Mouse (Mus musculus) forebrain, embryonic 12.5 days (tissue): ENCODE data around the gene Mid1. TPM values are rescaled to one million over a fixed set of nuclear protein-coding genes. Genes with fewer than 3 reads are reported as not detected.
"Not testable (repeated sequence)": the region's sequence is repeated elsewhere in the genome, so short reads cannot be mapped to it uniquely, and the experiment has no call there.

ENCODE experiments used
- ATAC-seq: fragments of 200-750 bp; cut with Nextera tagmentation; 2 replicates; pipeline ENCODE4 v1.8.0; 2017; ENCODE audit warnings: moderate TSS enrichment; ENCODE audit not compliant: low FRiP score
- H3K27ac ChIP-seq: fragments of 300-500 bp; sonication (generic); 2 replicates; pipeline ENCODE4 v1.5.1; 2016; ENCODE audit warnings: mild to moderate bottlenecking
- H3K27me3 ChIP-seq: fragments of 300-500 bp; sonication (generic); 2 replicates; pipeline ENCODE4 v1.6.1; 2016; ENCODE audit warnings: mild to moderate bottlenecking
- H3K36me3 ChIP-seq: fragments of 300-500 bp; sonication (generic); replicated peaks from 2 replicates; pipeline ENCODE4 v1.6.1; 2016; ENCODE audit warnings: mild to moderate bottlenecking
- H3K4me1 ChIP-seq: fragments of 300-500 bp; sonication (generic); 2 replicates; pipeline ENCODE4 v1.6.1; 2016
- H3K4me2 ChIP-seq: fragments of 300-500 bp; sonication (generic); 2 replicates; pipeline ENCODE4 v1.6.1; 2016; ENCODE audit warnings: mild to moderate bottlenecking, moderate library complexity
- H3K4me3 ChIP-seq: fragments of 300-500 bp; sonication (generic); replicated peaks from 2 replicates; pipeline ENCODE4 v1.5.1; 2016; ENCODE audit warnings: mild to moderate bottlenecking
- H3K9ac ChIP-seq: fragments of 300-500 bp; sonication (generic); 2 replicates; pipeline ENCODE4 v1.6.1; 2016; ENCODE audit warnings: mild to moderate bottlenecking
- H3K9me3 ChIP-seq: fragments of 300-500 bp; sonication (generic); 2 replicates; pipeline ENCODE4 v1.6.1; 2016
- WGBS: fragments of 180-500 bp; shearing (Covaris S2); methylation state at CpG from one replicate; pipeline ENCODE4 v1.1.7; 2016; 5-methylcytosine and 5-hydroxymethylcytosine counted together
- polyA plus RNA-seq: library from polyadenylated mRNA; unstranded; fragments of >200 nt; fragmentation: Nextera tagmentation; extraction: Ambion mirVana; gene quantifications from 2 replicates; pipeline ENCODE4 v1.2.1, GENCODE M21; 2016

The Mid1 gene
- polyA plus RNA-seq, 1 experiment from 2014 or later: 16.2 TPM

- H3K27ac ChIP-seq, ATAC-seq, H3K9ac ChIP-seq, H3K4me1 ChIP-seq, H3K4me2 ChIP-seq, H3K27me3 ChIP-seq, H3K4me3 ChIP-seq: not testable (repeated sequence)
- peaks cover 14% of the 10 kb centered on the region for H3K36me3 ChIP-seq
- peaks cover 12% of the 10 kb centered on the region for H3K9me3 ChIP-seq
- 39% methylated on average over 3 of the region's 33 CpGs for WGBS
These were observed 309.2 kb downstream of the Mid1 start for GRCm38 (mm10) chrX:169994011-169994865.

- not testable (repeated sequence) for ATAC-seq, H3K4me3 ChIP-seq, H3K36me3 ChIP-seq, H3K27ac ChIP-seq, H3K4me2 ChIP-seq, H3K4me1 ChIP-seq, H3K9me3 ChIP-seq, H3K27me3 ChIP-seq, H3K9ac ChIP-seq
- WGBS: 21% methylated on average over 2 of the region's 2 CpGs
These were observed 310.1 kb downstream of the Mid1 start for GRCm38 (mm10) chrX:169994866-169995711.

GRCm38 (mm10) chrX:169995909-169996521 is 311.0 kb downstream of the Mid1 start:
- no CpG with 5 or more reads among the region's 17 CpGs for WGBS

GRCm38 (mm10) chrX:169996926-169997325 is 311.9 kb downstream of the Mid1 start:
- H3K4me2 ChIP-seq, ATAC-seq, H3K27ac ChIP-seq, H3K9me3 ChIP-seq, H3K27me3 ChIP-seq, H3K9ac ChIP-seq, H3K36me3 ChIP-seq, H3K4me1 ChIP-seq, H3K4me3 ChIP-seq: not testable (repeated sequence)
- no CpG with 5 or more reads among the region's 46 CpGs for WGBS

More at GRCm38 (mm10) chrX:169995909-169996521, 311.0 kb downstream of the Mid1 start:
- H3K27me3 ChIP-seq, H3K36me3 ChIP-seq, H3K9me3 ChIP-seq, H3K9ac ChIP-seq, H3K4me2 ChIP-seq, ATAC-seq, H3K4me3 ChIP-seq, H3K27ac ChIP-seq, H3K4me1 ChIP-seq: not testable (repeated sequence)

- H3K9ac ChIP-seq, H3K36me3 ChIP-seq, H3K27me3 ChIP-seq, H3K4me3 ChIP-seq, H3K9me3 ChIP-seq, H3K4me1 ChIP-seq: not testable (repeated sequence)
- ATAC-seq: peak; percentile 4; the same call in 1 of the 2 replicates
- WGBS: 24% methylated on average over 10 of the region's 40 CpGs
- peak overlapping the region; percentile 88; the same call in 1 of the 2 replicates for H3K27ac ChIP-seq
- peak overlapping the region; percentile 50; the same call in 1 of the 2 replicates for H3K4me2 ChIP-seq
These were observed 312.5 kb downstream of the Mid1 start for GRCm38 (mm10) chrX:169997456-169997853.

- 20% methylated on average over 14 of the region's 37 CpGs for WGBS
- not testable (repeated sequence) for H3K36me3 ChIP-seq, H3K9ac ChIP-seq, H3K27me3 ChIP-seq, H3K4me1 ChIP-seq, H3K9me3 ChIP-seq, H3K4me3 ChIP-seq
- Histone ChIP-seq H3K27ac (peak overlapping the region; percentile 88; the same call in 1 of the 2 replicates), H3K4me2 (peak overlapping the region; percentile 50; the same call in 1 of the 2 replicates)
- ATAC-seq: peak; percentile 92
These were observed 313.0 kb downstream of the Mid1 start for GRCm38 (mm10) chrX:169997854-169998456.

- not testable (repeated sequence) for H3K36me3 ChIP-seq, H3K4me1 ChIP-seq, H3K27me3 ChIP-seq, H3K27ac ChIP-seq, H3K4me2 ChIP-seq, ATAC-seq, H3K4me3 ChIP-seq, H3K9ac ChIP-seq, H3K9me3 ChIP-seq
- WGBS: 11% methylated on average over 2 of the region's 4 CpGs
These were observed 313.7 kb downstream of the Mid1 start for GRCm38 (mm10) chrX:169998559-169999219.

- H3K9me3 ChIP-seq, H3K4me3 ChIP-seq, H3K36me3 ChIP-seq, ATAC-seq, H3K27ac ChIP-seq, H3K4me1 ChIP-seq, H3K27me3 ChIP-seq, H3K9ac ChIP-seq, H3K4me2 ChIP-seq: not testable (repeated sequence)
- 42% methylated on average over 6 of the region's 11 CpGs for WGBS
These were observed 314.4 kb downstream of the Mid1 start for GRCm38 (mm10) chrX:169999226-169999883.

GRCm38 (mm10) chrX:169999912-170000641 is 315.1 kb downstream of the Mid1 start:
- no CpG with 5 or more reads among the region's 3 CpGs for WGBS
- not testable (repeated sequence) for H3K27me3 ChIP-seq, H3K9me3 ChIP-seq, H3K27ac ChIP-seq, H3K4me3 ChIP-seq, H3K4me2 ChIP-seq, ATAC-seq, H3K36me3 ChIP-seq, H3K9ac ChIP-seq, H3K4me1 ChIP-seq

- not testable (repeated sequence) for H3K9ac ChIP-seq
These were observed 315.8 kb downstream of the Mid1 start for GRCm38 (mm10) chrX:170000642-170001387.

More at GRCm38 (mm10) chrX:170000642-170001387, 315.8 kb downstream of the Mid1 start:
- not testable (repeated sequence) for H3K27me3 ChIP-seq, H3K9me3 ChIP-seq, H3K4me3 ChIP-seq, ATAC-seq, H3K36me3 ChIP-seq, H3K4me2 ChIP-seq, H3K4me1 ChIP-seq
- peak overlapping the region; percentile 5; the same call in 1 of the 2 replicates for H3K27ac ChIP-seq
- 34% methylated on average over 6 of the region's 6 CpGs for WGBS
